Mouse (Mus musculus) embryonic fibroblast, embryonic 13.5 days (primary cell): ENCODE results near the gene Polrmt.

Experiments
- CTCF ChIP-seq: IDR thresholded peaks from 2 replicates; pipeline ENCODE4 v1.5.1; 2011; ENCODE audit warnings: mild to moderate bottlenecking, control low read depth, low read length, moderate library complexity, borderline replicate concordance; ENCODE audit not compliant: insufficient read depth
- POLR2A ChIP-seq: IDR thresholded peaks from 2 replicates; pipeline ENCODE4 v1.6.1; 2011; ENCODE audit warnings: low read depth, mild to moderate bottlenecking, control low read depth, low read length, moderate library complexity

DNA sequence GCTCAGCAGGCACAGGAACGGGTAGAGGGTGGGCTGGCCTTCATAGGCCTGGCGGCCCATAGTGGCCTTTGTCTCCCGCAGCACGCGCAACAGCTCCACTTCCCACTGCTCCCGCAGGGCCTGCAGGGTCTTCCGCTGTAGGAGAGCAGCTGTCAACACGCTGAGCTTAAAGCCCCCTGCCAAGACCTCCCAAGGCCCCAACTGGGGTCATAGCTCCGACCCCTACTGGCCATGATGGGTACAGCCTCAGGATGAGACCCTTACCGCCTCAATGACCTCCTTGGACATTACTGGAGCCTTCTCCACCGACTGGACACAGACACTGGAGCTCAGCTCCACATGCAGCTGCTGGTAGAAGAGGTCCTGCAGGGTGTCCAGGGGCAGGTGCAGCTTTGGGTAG, 5.5 kb downstream of the Polrmt start:
- TF ChIP-seq CTCF (no peak), POLR2A (no peak)
